ENCODE assay signal across 8 mouse cellular contexts in genomic region chr4:119966105-119967072, GRCm38 (mm10).
DNase-seq lines count a peak whose midpoint lies in the region; ATAC-seq and TF ChIP-seq lines count a peak whose summit lies in the region.

No protein-coding gene starts in this region.

- H3K36me3 ChIP-seq in limb, embryonic 10.5 days = no peaks in the 10 kb centered on the region
- H3K36me3 ChIP-seq in midbrain, postnatal 0 days (ENCODE audit: insufficient read depth, low read length) = no peaks in the 10 kb centered on the region

- no peak for TF ChIP-seq POLR2A in olfactory bulb, adult 2 months (IDR thresholded peaks at IDR 0.05; ENCODE audit: insufficient read depth, low read depth, low read length)

- peak overlapping the region; percentile 44; the same call in 1 of the 2 replicates for H3K27ac ChIP-seq in limb, embryonic 10.5 days
- H3K27ac ChIP-seq in olfactory bulb, adult 2 months (ENCODE audit: insufficient read depth, low read depth, low read length) = peak overlapping the region; percentile 21; the same call in 1 of the 2 replicates
- H3K27ac ChIP-seq in midbrain, postnatal 0 days (ENCODE audit: low read depth, low read length) = no peak overlapping the region

- TF ChIP-seq CTCF in olfactory bulb, adult 2 months (IDR thresholded peaks at IDR 0.05; ENCODE audit: insufficient read depth, low read depth, low read length) = no peak
- TF ChIP-seq CTCF in midbrain, postnatal 0 days (IDR thresholded peaks at IDR 0.05) = no peak

- peaks cover 17% of the 10 kb centered on the region for H3K4me1 ChIP-seq in limb, embryonic 10.5 days
- H3K4me1 ChIP-seq in olfactory bulb, adult 2 months (ENCODE audit: control insufficient read depth, insufficient read depth, low read length) = peaks cover 58% of the 10 kb centered on the region
- peaks cover 11% of the 10 kb centered on the region; the same call in 1 of the 2 replicates for H3K4me1 ChIP-seq in midbrain, postnatal 0 days (ENCODE audit: insufficient read depth, low read length)

- WGBS in limb, embryonic 10.5 days = 57% methylated on average over 20 of the region's 20 CpGs
- WGBS in olfactory bulb, adult 2 months = 60% methylated on average over 20 of the region's 20 CpGs
- 63% methylated on average over 20 of the region's 20 CpGs for WGBS in midbrain, postnatal 0 days

- H3K27me3 ChIP-seq in limb, embryonic 10.5 days (ENCODE audit: low read depth, poor library complexity, severe bottlenecking) = peaks cover 10% of the 10 kb centered on the region; the same call in 1 of the 2 replicates
- no peaks in the 10 kb centered on the region for H3K27me3 ChIP-seq in midbrain, postnatal 0 days (ENCODE audit: insufficient read depth, low read length)

- no peak for ATAC-seq in midbrain, postnatal 0 days (ENCODE audit: low FRiP score)

- no peaks in the 10 kb centered on the region for H3K9me3 ChIP-seq in limb, embryonic 10.5 days (replicated peaks)
- H3K9me3 ChIP-seq in midbrain, postnatal 0 days (ENCODE audit: low read length) = no peaks in the 10 kb centered on the region

- H3K9ac ChIP-seq in midbrain, postnatal 0 days (replicated peaks; ENCODE audit: low read length, poor library complexity, severe bottlenecking) = no peak overlapping the region

- peak; percentile 85 for DNase-seq in layer of hippocampus, adult 9-11 months
- DNase-seq in layer of hippocampus, adult 9-10 months (ENCODE audit: low spot score) = no peak
- DNase-seq in gastrocnemius, postnatal 25 days = peak; percentile 74
- DNase-seq in limb, embryonic 10.5 days (ENCODE audit: low spot score) = peak; percentile 40
- DNase-seq in c-Kit-positive CD71-positive TER-119-positive erythroid progenitor cells, embryonic 14.5 days (ENCODE audit: low spot score) = no peak
- no peak for DNase-seq in midbrain, postnatal 0 days (ENCODE audit: low spot score)
- no peak for DNase-seq in yolk sac, embryonic 10.5 days (ENCODE audit: low spot score)

- H3K4me2 ChIP-seq in midbrain, postnatal 0 days (ENCODE audit: low read depth, low read length, poor library complexity, severe bottlenecking) = no peak overlapping the region

- H3K4me3 ChIP-seq in limb, embryonic 10.5 days = no peak overlapping the region
- H3K4me3 ChIP-seq in olfactory bulb, adult 2 months (ENCODE audit: insufficient read depth, low read depth, low read length) = no peak overlapping the region
- no peak overlapping the region for H3K4me3 ChIP-seq in midbrain, postnatal 0 days (ENCODE audit: low read depth, low read length)

Comparison
In these comparisons a context has a peak if more than half of its experiments do, and no peak if none do; other contexts are left out.
1. DNase-seq: peak in layer of hippocampus, adult 9-11 months (single experiment), gastrocnemius, postnatal 25 days (single experiment) and limb, embryonic 10.5 days (single experiment); none in layer of hippocampus, adult 9-10 months (single experiment), c-Kit-positive CD71-positive TER-119-positive erythroid progenitor cells, embryonic 14.5 days (single experiment), midbrain, postnatal 0 days (single experiment) and yolk sac, embryonic 10.5 days (single experiment).